Mouse (Mus musculus): Measurements from ENCODE around the gene Casq2. TPM values are rescaled to one million over a fixed set of nuclear protein-coding genes. Genes with fewer than 3 reads are reported as not detected.

The Casq2 gene
- polyA plus RNA-seq, 1 experiment from 2014 or later = 0.13 TPM

- Histone ChIP-seq H3K4me3 (no peak overlapping the region), H3K27ac (replicated peaks) (no peak overlapping the region), H3K9ac (replicated peaks) (no peak overlapping the region), H3K9me3 (no peaks in the 10 kb centered on the region), H3K27me3 (peaks cover 26% of the 10 kb centered on the region; the same call in 1 of the 2 replicates), H3K4me2 (replicated peaks) (no peak overlapping the region), H3K4me1 (peaks cover 23% of the 10 kb centered on the region), H3K36me3 (no peaks in the 10 kb centered on the region)
- ATAC-seq (replicated peaks) = no peak
Observed at GRCm38 (mm10) chr3:102190642-102191041, 104.4 kb downstream of the Casq2 start.

DNA sequence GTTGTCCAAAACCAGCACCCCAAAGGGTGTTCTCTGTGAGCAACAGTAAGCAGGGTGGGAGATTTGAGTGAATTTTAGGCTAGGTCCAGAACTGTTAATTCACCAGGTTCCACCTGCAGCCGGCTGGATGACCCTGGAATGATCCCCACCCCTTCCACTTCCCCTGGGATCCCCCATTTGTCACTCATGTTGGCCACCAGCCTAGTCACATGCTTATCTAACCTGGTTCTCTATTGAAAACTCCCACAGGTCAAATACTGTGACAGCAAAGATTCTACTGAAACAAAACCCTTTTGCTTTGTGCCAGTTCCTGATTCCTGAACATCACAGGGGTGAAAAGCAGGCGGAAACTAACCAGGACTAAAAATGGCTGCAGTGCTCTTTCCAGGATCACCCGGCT lies 105.4 kb downstream of the Casq2 start:
- Histone ChIP-seq H3K27me3 (peaks cover 29% of the 10 kb centered on the region; the same call in 1 of the 2 replicates), H3K4me1 (peaks cover 23% of the 10 kb centered on the region), H3K4me3 (no peak overlapping the region), H3K9ac (replicated peaks) (no peak overlapping the region), H3K4me2 (replicated peaks) (no peak overlapping the region), H3K36me3 (no peaks in the 10 kb centered on the region), H3K27ac (replicated peaks) (no peak overlapping the region), H3K9me3 (no peaks in the 10 kb centered on the region)
- no peak for ATAC-seq (replicated peaks)
- 78% methylated on average over 3 of the region's 3 CpGs for WGBS

GRCm38 (mm10) chr3:102192621-102193020 lies 106.4 kb downstream of the Casq2 start:
- H3K27ac ChIP-seq (replicated peaks) = no peak overlapping the region
- no peak overlapping the region for H3K4me3 ChIP-seq
- no peak overlapping the region for H3K9ac ChIP-seq (replicated peaks)
- H3K4me2 ChIP-seq (replicated peaks) = no peak overlapping the region
- 71% methylated on average over 2 of the region's 2 CpGs for WGBS
- no peak for ATAC-seq (replicated peaks)
- H3K9me3 ChIP-seq = no peaks in the 10 kb centered on the region
- H3K27me3 ChIP-seq = peaks cover 30% of the 10 kb centered on the region; the same call in 1 of the 2 replicates
- peaks cover 23% of the 10 kb centered on the region for H3K4me1 ChIP-seq
- H3K36me3 ChIP-seq = no peaks in the 10 kb centered on the region

- no peak for ATAC-seq (replicated peaks)
- 4% methylated on average over 20 of the region's 20 CpGs for WGBS
- Histone ChIP-seq H3K4me2 (replicated peaks) (peak overlapping the region; percentile 24), H3K9ac (replicated peaks) (no peak overlapping the region), H3K4me3 (no peak overlapping the region), H3K4me1 (peaks cover 23% of the 10 kb centered on the region), H3K9me3 (no peaks in the 10 kb centered on the region), H3K27ac (replicated peaks) (peak overlapping the region; percentile 19; the same call in 1 of the 2 replicates), H3K27me3 (peaks cover 37% of the 10 kb centered on the region; the same call in 1 of the 2 replicates), H3K36me3 (no peaks in the 10 kb centered on the region)
Observed at GRCm38 (mm10) chr3:102193488-102194290, 107.5 kb downstream of the Casq2 start.

DNA sequence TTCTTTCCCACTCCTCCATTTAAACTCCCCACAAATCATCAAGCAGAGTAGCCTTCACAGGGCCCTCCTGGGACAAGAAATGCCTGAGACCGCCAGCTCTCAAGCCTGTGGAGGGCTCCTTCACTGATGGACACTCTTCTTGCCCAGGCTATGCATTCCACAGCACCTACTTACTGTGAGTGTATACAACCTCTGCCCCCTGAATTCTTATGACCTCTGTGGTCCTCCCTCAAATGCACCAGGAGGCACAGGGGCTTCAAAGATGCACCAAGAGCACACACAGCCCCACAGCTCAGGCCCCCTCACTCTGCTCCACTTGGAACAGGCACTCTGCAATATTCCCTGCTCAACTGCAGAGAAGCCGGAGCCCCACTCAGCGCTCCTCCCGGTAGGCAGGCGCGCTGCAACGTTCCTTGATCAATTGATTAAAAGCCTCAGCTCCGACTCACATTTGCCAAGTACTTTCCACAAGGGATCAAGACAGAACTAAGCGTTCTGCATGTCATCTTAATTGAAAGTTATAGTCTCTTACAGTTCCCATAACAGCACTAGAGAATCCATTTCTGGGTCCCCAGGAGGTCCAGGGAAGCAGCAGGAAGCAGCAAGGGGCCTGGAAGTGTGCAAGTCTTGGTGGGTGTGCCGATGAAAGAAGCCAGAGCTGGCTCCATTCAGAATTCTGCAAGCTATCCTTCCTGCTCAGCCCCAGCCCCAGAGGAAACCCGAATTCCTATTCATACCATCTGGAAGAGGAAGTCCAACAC lies 108.3 kb downstream of the Casq2 start:
- WGBS = 6% methylated on average over 11 of the region's 11 CpGs
- peaks cover 40% of the 10 kb centered on the region for H3K27me3 ChIP-seq
- H3K9me3 ChIP-seq = no peaks in the 10 kb centered on the region
- no peak overlapping the region for H3K4me2 ChIP-seq (replicated peaks)
- H3K27ac ChIP-seq (replicated peaks) = peak overlapping the region; percentile 19; the same call in 1 of the 2 replicates
- H3K9ac ChIP-seq (replicated peaks) = no peak overlapping the region
- ATAC-seq (replicated peaks) = peak; percentile 62
- peaks cover 18% of the 10 kb centered on the region for H3K4me1 ChIP-seq
- H3K4me3 ChIP-seq = no peak overlapping the region
- no peaks in the 10 kb centered on the region for H3K36me3 ChIP-seq

GRCm38 (mm10) chr3:102195762-102196161 lies 109.5 kb downstream of the Casq2 start:
- H3K27ac ChIP-seq (replicated peaks) = no peak overlapping the region
- H3K36me3 ChIP-seq = no peaks in the 10 kb centered on the region
- H3K9me3 ChIP-seq = no peaks in the 10 kb centered on the region
- peaks cover 18% of the 10 kb centered on the region for H3K4me1 ChIP-seq
- H3K4me3 ChIP-seq = no peak overlapping the region
- ATAC-seq (replicated peaks) = no peak
- no peak overlapping the region for H3K9ac ChIP-seq (replicated peaks)
- peaks cover 48% of the 10 kb centered on the region for H3K27me3 ChIP-seq
- 43% methylated on average over 2 of the region's 2 CpGs for WGBS
- H3K4me2 ChIP-seq (replicated peaks) = no peak overlapping the region

Other genes starting within 250 kb of the Casq2 start
- 0.32 and 0.56 TPM in 2 replicates for gene Mab21l3, start 237.5 kb upstream of the Casq2 start, polyA plus RNA-seq (2015; fragmentation: Nextera tagmentation; extraction: Ambion mirVana)
- 4.5 and 5.3 TPM in 2 replicates for gene Slc22a15, start 162.0 kb upstream of the Casq2 start, polyA plus RNA-seq (2015; fragmentation: Nextera tagmentation; extraction: Ambion mirVana)
- 24.3 and 25.4 TPM in 2 replicates for gene Nhlh2, start 76.3 kb upstream of the Casq2 start, polyA plus RNA-seq (2015; fragmentation: Nextera tagmentation; extraction: Ambion mirVana)
- gene Vangl1, start 118.3 kb downstream of the Casq2 start, polyA plus RNA-seq (2015; fragmentation: Nextera tagmentation; extraction: Ambion mirVana) = 4.0 and 5.1 TPM in 2 replicates

Data from forebrain, embryonic 15.5 days (tissue).